Mouse (Mus musculus): ENCODE measurements at regions not wholly inside any gene's neighbourhood (a gene's known extent, or its start where the extent isn't known, plus 50 kb on each side); places are given as distances from the start of the nearest gene placed in this dataset.
"Not testable (repeated sequence)": the region's sequence is repeated elsewhere in the genome, so short reads cannot be mapped to it uniquely, and the experiment has no call there.

GRCm38 (mm10) chr6:20555320-20555883, 659.9 kb upstream of the Kcnd2 start:
- DNase-seq (ENCODE audit: low read depth, low spot score): no peak

DNA sequence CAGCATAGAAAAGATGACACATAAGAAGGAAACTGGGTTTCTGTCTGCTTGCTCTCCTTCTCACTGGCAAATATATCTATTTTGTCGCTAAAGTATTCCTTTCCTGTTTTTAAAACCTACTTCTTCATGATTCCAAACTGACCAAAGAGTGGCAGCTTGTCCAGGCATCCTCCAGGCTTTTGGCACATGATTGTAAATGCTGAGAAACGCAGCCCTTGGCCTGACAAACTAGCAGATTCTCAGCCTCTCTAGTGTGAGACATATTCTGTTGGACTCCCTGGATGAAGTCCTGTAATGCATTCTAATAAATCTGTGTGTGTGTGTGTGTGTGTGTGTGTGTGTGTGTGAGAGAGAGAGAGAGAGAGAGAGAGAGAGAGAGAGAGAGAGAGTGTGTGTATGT, 642.7 kb upstream of the Kcnd2 start:
- no peak for DNase-seq (ENCODE audit: low read depth, low spot score)

DNA sequence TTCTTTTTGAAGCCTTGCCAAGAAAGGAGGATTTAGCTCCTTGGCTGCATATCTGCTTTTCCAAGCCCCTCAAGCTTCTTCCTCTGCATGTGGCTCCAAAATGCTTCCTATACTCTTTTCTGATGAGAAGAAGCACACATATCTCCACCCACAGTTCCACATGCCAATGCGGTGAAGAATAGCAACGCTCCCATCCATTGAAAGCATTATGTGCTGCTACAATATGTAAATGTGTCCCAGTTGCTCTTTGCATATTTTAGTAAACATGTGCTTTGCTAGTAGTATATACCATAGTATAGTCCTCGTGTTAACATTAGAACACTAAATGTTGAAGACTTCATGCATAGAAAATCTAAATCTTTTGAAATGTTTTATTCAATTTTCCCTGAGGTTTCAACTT, 640.6 kb upstream of the Kcnd2 start:
- no peak for DNase-seq (ENCODE audit: low read depth, low spot score)

DNA sequence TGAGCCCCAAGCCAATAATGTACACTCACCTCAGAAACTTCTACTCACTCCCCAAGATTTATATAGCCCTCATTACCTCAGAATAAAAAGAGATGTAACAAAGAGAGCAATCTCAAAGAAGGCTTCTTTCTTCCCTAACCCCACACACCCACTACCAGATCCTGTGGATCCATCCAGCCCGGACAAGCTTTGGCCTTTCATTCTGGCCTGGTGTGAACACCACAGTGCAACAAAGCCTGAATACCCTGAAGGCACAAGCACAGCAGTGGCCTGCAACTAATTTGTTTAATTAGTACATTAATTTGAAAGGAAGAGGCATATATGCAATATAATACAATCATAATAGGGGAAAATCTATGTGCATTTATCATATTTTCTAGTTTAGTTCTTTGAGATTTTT, 616.5 kb upstream of the Kcnd2 start:
- no peak for DNase-seq (ENCODE audit: low read depth, low spot score)

GRCm38 (mm10) chr6:20604170-20604569, 611.1 kb upstream of the Kcnd2 start:
- DNase-seq (ENCODE audit: low read depth, low spot score): peak; percentile 18

- DNase-seq (ENCODE audit: low read depth, low spot score): no peak
These were observed 594.8 kb upstream of the Kcnd2 start for GRCm38 (mm10) chr6:20620476-20620875.

- DNase-seq (ENCODE audit: low read depth, low spot score): no peak
These were observed 588.9 kb upstream of the Kcnd2 start for GRCm38 (mm10) chr6:20626382-20626781.

DNA sequence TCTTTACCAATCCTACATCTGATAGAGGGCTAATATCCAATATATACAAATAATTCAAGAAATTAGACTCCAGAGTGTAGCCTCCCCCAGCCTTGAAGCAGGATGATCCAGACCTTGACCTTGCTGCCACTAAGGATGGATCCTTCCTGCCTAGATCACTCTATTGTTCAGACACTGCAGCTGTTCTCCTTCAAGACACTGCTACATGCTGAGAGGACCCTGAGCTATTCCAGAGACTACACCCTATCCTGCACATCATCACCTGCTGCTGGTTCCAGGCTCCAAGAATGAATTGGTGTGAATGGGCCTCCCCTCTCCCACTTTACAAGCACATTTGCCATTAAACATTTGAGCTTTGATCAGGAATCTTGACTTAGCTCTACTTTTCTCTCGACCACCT, 588.2 kb upstream of the Kcnd2 start:
- no peak for DNase-seq (ENCODE audit: low read depth, low spot score)

- DNase-seq (ENCODE audit: low read depth, low spot score): no peak
These were observed 575.0 kb upstream of the Kcnd2 start for GRCm38 (mm10) chr6:20640301-20640700.

DNA sequence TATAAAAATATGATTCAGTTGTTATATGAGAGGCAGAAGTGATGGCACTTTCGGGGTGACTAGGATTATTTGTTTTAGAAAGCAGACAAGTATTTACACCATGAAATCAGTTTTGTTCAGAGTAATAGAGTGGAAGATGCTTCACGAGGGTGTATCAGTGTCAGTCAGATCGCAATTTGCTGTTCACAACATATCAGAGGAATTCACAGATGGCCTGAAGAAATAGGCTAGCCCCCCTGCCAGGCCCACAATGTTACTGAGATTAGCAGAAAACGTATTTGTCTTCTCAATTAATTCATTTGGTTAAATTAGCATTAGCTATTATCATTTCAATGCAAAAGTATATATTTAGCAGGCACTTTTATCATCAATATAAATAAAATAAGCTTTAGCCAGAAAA, 573.9 kb upstream of the Kcnd2 start:
- DNase-seq (ENCODE audit: low read depth, low spot score): no peak

- DNase-seq (ENCODE audit: low read depth, low spot score): no peak
These were observed 573.5 kb upstream of the Kcnd2 start for GRCm38 (mm10) chr6:20641851-20642250.

DNA sequence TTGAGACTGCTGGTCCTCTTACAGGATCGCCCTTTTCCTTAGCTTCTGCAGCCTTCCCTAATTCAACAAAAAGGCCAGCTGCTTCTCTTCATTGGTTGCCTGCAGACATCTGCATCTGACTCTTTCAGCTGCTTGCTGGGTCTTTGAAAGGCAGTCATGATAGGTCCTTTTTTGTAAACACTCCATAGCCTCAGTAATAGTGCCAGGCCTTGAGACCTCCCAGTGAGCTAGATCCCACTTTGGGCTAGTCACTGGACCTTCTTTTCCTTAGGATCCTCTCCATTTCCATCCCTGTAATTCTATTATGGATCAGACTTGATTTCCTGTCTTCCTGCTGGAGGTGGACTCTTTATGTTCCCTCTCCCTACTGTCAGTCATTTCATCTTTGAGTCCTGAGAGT, 558.3 kb upstream of the Kcnd2 start:
- no peak for DNase-seq (ENCODE audit: low read depth, low spot score)

GRCm38 (mm10) chr6:20673219-20673618, 542.1 kb upstream of the Kcnd2 start:
- DNase-seq (ENCODE audit: low read depth, low spot score): no peak

- DNase-seq (ENCODE audit: low read depth, low spot score): not testable (repeated sequence)
These were observed 528.7 kb upstream of the Kcnd2 start for GRCm38 (mm10) chr6:20686447-20687238.

DNA sequence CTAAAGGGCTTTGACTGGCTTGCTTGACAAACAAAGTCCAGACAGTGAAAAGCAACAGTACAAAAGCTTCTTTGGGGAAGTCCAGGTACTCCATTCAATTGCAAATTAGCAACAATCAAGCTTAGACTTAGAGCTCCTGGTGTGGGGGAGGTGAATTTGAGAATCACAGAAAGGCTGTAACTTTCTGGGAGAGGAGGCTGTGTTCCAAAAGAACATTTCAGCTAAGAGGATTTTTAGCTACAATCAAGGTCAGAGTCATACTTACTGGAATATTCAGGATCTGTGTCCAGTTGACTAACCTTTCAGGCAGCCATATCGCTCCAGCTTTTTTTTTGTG, 528.1 kb upstream of the Kcnd2 start:
- DNase-seq (ENCODE audit: low read depth, low spot score): not testable (repeated sequence)

DNA sequence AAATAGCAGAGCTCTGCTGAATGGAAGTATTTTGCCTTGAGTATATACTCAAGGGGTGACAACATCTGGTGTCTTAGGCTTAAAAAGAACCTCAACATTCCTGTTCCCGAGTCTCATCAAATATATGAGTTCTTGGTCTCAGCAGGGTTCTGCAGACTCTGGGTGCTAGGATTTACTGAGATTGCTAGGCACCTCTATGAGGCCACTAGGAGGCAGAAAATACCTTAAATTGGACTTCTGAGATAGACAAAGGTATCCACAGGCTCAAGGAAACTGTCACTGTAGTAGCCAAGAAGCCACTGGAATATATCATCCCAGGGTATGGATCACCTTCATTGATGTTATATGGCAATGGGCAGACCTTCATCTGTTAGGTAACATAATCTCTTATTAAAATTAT, 489.4 kb upstream of the Kcnd2 start:
- no peak for DNase-seq (ENCODE audit: low read depth, low spot score)

- no peak for DNase-seq (ENCODE audit: low read depth, low spot score)
These were observed 476.2 kb upstream of the Kcnd2 start for GRCm38 (mm10) chr6:20739095-20739494.

DNA sequence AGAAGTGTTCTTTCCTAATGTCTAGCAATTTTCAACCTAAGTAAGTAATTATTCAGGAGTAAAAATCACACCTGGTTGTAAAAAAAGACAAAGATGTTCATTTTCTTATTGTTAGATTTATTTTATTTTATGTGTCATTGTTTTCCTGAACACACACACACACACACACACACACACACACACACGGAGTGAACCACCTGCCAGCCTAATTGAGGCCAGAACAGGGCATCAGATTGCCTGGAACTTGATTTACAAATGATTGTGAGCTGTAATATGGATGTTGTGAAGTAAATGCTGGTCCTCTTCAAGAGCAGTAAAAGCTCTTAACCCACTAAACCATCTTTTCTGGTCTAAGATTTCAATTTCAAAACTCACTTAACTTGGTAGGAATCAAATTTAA, 474.9 kb upstream of the Kcnd2 start:
- DNase-seq (ENCODE audit: low read depth, low spot score): no peak

GRCm38 (mm10) chr6:20741240-20741639, 474.1 kb upstream of the Kcnd2 start:
- DNase-seq (ENCODE audit: low read depth, low spot score): no peak

GRCm38 (mm10) chr6:20757240-20757639, 458.1 kb upstream of the Kcnd2 start:
- DNase-seq (ENCODE audit: low read depth, low spot score): no peak

DNA sequence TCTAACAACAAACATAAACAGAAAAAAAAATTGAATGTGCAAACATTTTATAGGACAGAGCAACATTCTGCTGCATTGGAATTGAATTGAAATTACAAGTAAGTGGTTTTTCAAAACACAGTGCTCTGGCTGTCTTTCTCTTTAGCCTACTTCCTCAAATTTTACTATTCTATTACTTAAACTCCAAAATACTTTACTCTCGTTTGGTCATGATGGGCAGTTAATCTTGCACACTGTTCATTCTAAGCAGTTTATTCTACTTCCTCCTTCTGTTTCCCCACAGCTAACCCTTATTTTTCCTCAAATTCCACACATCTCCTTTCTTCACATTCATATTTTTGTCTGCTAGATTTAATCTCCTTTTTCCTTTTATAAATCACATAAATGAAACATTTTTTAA, 454.0 kb upstream of the Kcnd2 start:
- no peak for DNase-seq (ENCODE audit: low read depth, low spot score)

DNA sequence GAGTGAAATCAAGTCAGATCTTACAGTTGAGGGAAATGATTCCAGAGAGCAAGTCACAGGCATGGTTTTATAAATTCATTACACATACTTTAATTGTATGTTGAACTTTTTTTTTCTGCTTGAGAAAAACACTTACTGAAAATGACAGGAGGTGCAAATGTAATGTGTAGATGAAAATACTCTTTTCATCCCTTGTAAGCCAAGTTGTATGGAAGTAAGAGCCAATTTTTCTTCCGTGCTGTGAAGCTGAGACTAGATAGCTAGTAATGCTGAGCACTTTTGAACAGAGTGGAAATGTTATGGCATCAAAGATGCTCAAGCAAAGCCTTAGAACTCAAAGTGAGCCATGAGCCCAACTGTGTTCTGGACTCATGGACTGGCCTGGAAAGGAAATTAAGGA, 439.4 kb upstream of the Kcnd2 start:
- no peak for DNase-seq (ENCODE audit: low read depth, low spot score)
